Mouse (Mus musculus) bone marrow macrophage, adult 2 months (primary cell): Measurements from ENCODE around the gene Sdc3.

ENCODE experiments used
- CTCF ChIP-seq: IDR thresholded peaks from 2 replicates; pipeline ENCODE4 v1.5.1; 2012; ENCODE audit warnings: low read depth, mild to moderate bottlenecking, low read length, moderate library complexity
- POLR2A ChIP-seq: IDR thresholded peaks from 2 replicates; pipeline ENCODE4 v1.6.1; 2012; ENCODE audit warnings: mild to moderate bottlenecking, low read depth, low read length, borderline replicate concordance

DNA sequence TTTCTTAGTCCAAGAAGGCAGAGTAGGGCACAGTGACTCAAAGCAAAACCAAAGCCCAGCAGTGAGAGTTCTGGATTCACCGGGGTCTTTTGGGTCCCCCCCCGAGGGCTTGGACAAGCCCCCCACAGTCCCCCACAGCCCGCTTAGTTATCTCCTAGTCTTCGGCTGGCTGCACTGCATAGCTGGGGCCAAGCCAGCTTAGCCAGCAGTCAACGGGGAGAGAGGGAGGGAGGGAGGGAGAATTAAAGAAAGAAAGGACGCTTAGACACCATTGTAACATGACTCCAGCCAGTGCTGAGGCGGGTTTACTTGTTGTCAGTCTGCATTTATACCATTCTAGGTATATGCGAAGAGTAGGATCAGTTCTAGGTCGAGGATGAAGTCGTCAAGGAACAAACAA, 14.7 kb upstream of the Sdc3 start:
- TF ChIP-seq CTCF (no peak), POLR2A (no peak)
